27 mouse cellular contexts compared by ENCODE assay signal in genomic region chr5:64107596-64108289, GRCm38 (mm10).
"Had no signal": no experiment of that assay in that cellular context is flagged by ENCODE, and none has a peak within 500 bp of the region (broad histone marks: within the 10 kb centered on the region; RNA-seq: fewer than 3 reads in every experiment).

No protein-coding gene starts in this region.

- H3K9me3 ChIP-seq: heart, embryonic 13.5 days; heart, embryonic 15.5 days; hindbrain, embryonic 13.5 days; hindbrain, embryonic 15.5 days; limb, embryonic 10.5 days; limb, embryonic 12.5 days; liver, embryonic 13.5 days; liver, embryonic 15.5 days had no signal

- H3K27ac ChIP-seq: heart, adult 2 months; heart, embryonic 13.5 days; heart, embryonic 15.5 days; hindbrain, embryonic 13.5 days; hindbrain, embryonic 15.5 days; hindbrain, postnatal 0 days; layer of hippocampus, adult 2 months; left cerebral cortex, adult 2 months; limb, embryonic 10.5 days; limb, embryonic 12.5 days; liver, embryonic 13.5 days; liver, embryonic 15.5 days had no signal

- H3K4me2 ChIP-seq: heart, embryonic 11.5 days; heart, embryonic 13.5 days; heart, embryonic 15.5 days; hindbrain, embryonic 13.5 days; hindbrain, embryonic 15.5 days; limb, embryonic 12.5 days; liver, embryonic 11.5 days; liver, embryonic 13.5 days; liver, embryonic 15.5 days had no signal

- H3K4me3 ChIP-seq: heart, adult 2 months; heart, embryonic 13.5 days; heart, embryonic 15.5 days; hindbrain, embryonic 13.5 days; hindbrain, embryonic 15.5 days; layer of hippocampus, adult 2 months; left cerebral cortex, adult 2 months; limb, embryonic 10.5 days; limb, embryonic 12.5 days; liver, embryonic 13.5 days; liver, embryonic 15.5 days had no signal

- H3K4me1 ChIP-seq: hindbrain, embryonic 13.5 days; hindbrain, embryonic 15.5 days; limb, embryonic 10.5 days; limb, embryonic 12.5 days had no signal

- ATAC-seq: hindbrain, postnatal 0 days; intestine, embryonic 16.5 days had no signal

- DNase-seq: gastrocnemius, postnatal 14 days; gastrocnemius, postnatal 36 days; heart, adult 11 months; heart, adult 2 months; heart, postnatal 14 days; heart, postnatal 36 days; kidney, adult 11 months; kidney, adult 2 months; kidney, adult 9 months; kidney, postnatal 10 days; kidney, postnatal 25 days; kidney, postnatal 4 days; liver; liver, embryonic 13.5 days had no signal

- H3K9ac ChIP-seq: heart, embryonic 13.5 days; heart, embryonic 15.5 days; hindbrain, embryonic 13.5 days; hindbrain, embryonic 15.5 days; limb, embryonic 12.5 days; liver, embryonic 13.5 days; liver, embryonic 15.5 days had no signal

- H3K27me3 ChIP-seq: heart, embryonic 13.5 days; heart, embryonic 15.5 days; hindbrain, embryonic 13.5 days; hindbrain, embryonic 15.5 days; limb, embryonic 12.5 days; liver, embryonic 13.5 days; liver, embryonic 15.5 days had no signal
